Mouse (Mus musculus) hindbrain, embryonic 11.5 days (tissue): ENCODE measurements around the gene Tox3. TPM values are rescaled to one million over a fixed set of nuclear protein-coding genes. Genes with fewer than 3 reads are reported as not detected.

Source experiments
- ATAC-seq: fragments of 200-750 bp; cut with Nextera tagmentation; 2 replicates; pipeline ENCODE4 v1.8.0; 2017; ENCODE audit warnings: mild to moderate bottlenecking, moderate TSS enrichment, moderate library complexity; ENCODE audit not compliant: low FRiP score
- DNase-seq: peaks from one replicate; pipeline ENCODE4 v3.0.0-alpha.2; 2015; ENCODE audit warnings: low spot score
- H3K27ac ChIP-seq: fragments of 300-500 bp; sonication (generic); 2 replicates; pipeline ENCODE4 v1.5.1; 2014; ENCODE audit warnings: mild to moderate bottlenecking, low read depth, low read length
- H3K27me3 ChIP-seq: fragments of 300-500 bp; sonication (generic); 2 replicates; pipeline ENCODE4 v1.6.1; 2014; ENCODE audit warnings: mild to moderate bottlenecking, low read length, moderate library complexity, mixed read lengths; ENCODE audit not compliant: control insufficient read depth, insufficient read depth
- H3K36me3 ChIP-seq: fragments of 300-500 bp; sonication (generic); 2 replicates; pipeline ENCODE4 v1.6.1; 2014; ENCODE audit warnings: mild to moderate bottlenecking, low read length, moderate library complexity, mixed read lengths; ENCODE audit not compliant: control insufficient read depth, insufficient read depth
- H3K4me1 ChIP-seq: fragments of 300-500 bp; sonication (generic); replicated peaks from 2 replicates; pipeline ENCODE4 v1.6.1; 2014; ENCODE audit warnings: low read length, mixed read lengths; ENCODE audit not compliant: control insufficient read depth, insufficient read depth
- H3K4me2 ChIP-seq: fragments of 300-500 bp; sonication (generic); replicated peaks from 2 replicates; pipeline ENCODE4 v1.6.1; 2014; ENCODE audit warnings: mild to moderate bottlenecking, low read depth, low read length
- H3K4me3 ChIP-seq: fragments of 300-500 bp; sonication (generic); 2 replicates; pipeline ENCODE4 v1.5.1; 2014; ENCODE audit warnings: low read depth, low read length
- H3K9ac ChIP-seq: fragments of 300-500 bp; sonication (generic); 2 replicates; pipeline ENCODE4 v1.6.1; 2014; ENCODE audit warnings: low read depth, low read length
- H3K9me3 ChIP-seq: fragments of 300-500 bp; sonication (generic); 2 replicates; pipeline ENCODE4 v1.6.1; 2016; ENCODE audit warnings: low read length; ENCODE audit not compliant: control insufficient read depth
- WGBS: fragments of 180-500 bp; shearing (Covaris S2); extraction: QIAGEN DNeasy Blood & Tissue Kit; methylation state at CpG from one replicate; pipeline ENCODE4 v1.1.7; 2014; 5-methylcytosine and 5-hydroxymethylcytosine counted together
- polyA plus RNA-seq: library from polyadenylated mRNA; unstranded; fragments of >200 nt; fragmentation: Nextera tagmentation; extraction: Ambion mirVana; gene quantifications from 2 replicates; pipeline ENCODE4 v1.2.1, GENCODE M21; 2014

Tox3 gene
- polyA plus RNA-seq, 1 experiment from 2014 or later, result 29.9 TPM

- ATAC-seq (no peak), DNase-seq (no peak)
- Histone ChIP-seq H3K36me3 (no peaks in the 10 kb centered on the region; the same call in 1 of the 2 replicates), H3K27ac (no peak overlapping the region), H3K4me2 (no peak overlapping the region), H3K9ac (no peak overlapping the region), H3K4me3 (no peak overlapping the region), H3K27me3 (no peaks in the 10 kb centered on the region), H3K4me1 (peaks cover 4% of the 10 kb centered on the region), H3K9me3 (no peaks in the 10 kb centered on the region)
- WGBS, result 74% methylated on average over 5 of the region's 5 CpGs
Observed at GRCm38 (mm10) chr8:90302252-90302651, 45.9 kb downstream of the Tox3 start.

- no peaks in the 10 kb centered on the region for H3K27me3 ChIP-seq
- H3K9me3 ChIP-seq, result no peaks in the 10 kb centered on the region
- WGBS, result 46% methylated on average over 5 of the region's 5 CpGs
- DNase-seq, result no peak
- ATAC-seq, result no peak
- no peak overlapping the region for H3K9ac ChIP-seq
- peaks cover 4% of the 10 kb centered on the region for H3K4me1 ChIP-seq
- no peak overlapping the region for H3K27ac ChIP-seq
- no peaks in the 10 kb centered on the region; the same call in 1 of the 2 replicates for H3K36me3 ChIP-seq
- H3K4me2 ChIP-seq, result no peak overlapping the region
- H3K4me3 ChIP-seq, result no peak overlapping the region
Observed at GRCm38 (mm10) chr8:90301543-90301942, 46.6 kb downstream of the Tox3 start.

GRCm38 (mm10) chr8:90300973-90301372, 47.2 kb downstream of the Tox3 start:
- peaks cover 4% of the 10 kb centered on the region for H3K4me1 ChIP-seq
- H3K27me3 ChIP-seq, result no peaks in the 10 kb centered on the region
- no peak overlapping the region for H3K9ac ChIP-seq
- H3K9me3 ChIP-seq, result no peaks in the 10 kb centered on the region
- DNase-seq, result no peak
- H3K36me3 ChIP-seq, result no peaks in the 10 kb centered on the region
- H3K27ac ChIP-seq, result no peak overlapping the region
- no peak overlapping the region for H3K4me2 ChIP-seq
- 55% methylated on average over 2 of the region's 2 CpGs for WGBS
- ATAC-seq, result no peak
- H3K4me3 ChIP-seq, result no peak overlapping the region

GRCm38 (mm10) chr8:90294061-90294460, 54.1 kb downstream of the Tox3 start:
- Histone ChIP-seq H3K27me3 (no peaks in the 10 kb centered on the region), H3K4me3 (no peak overlapping the region), H3K36me3 (no peaks in the 10 kb centered on the region), H3K4me2 (no peak overlapping the region), H3K27ac (no peak overlapping the region), H3K9me3 (no peaks in the 10 kb centered on the region), H3K4me1 (no peaks in the 10 kb centered on the region), H3K9ac (no peak overlapping the region)
- ATAC-seq, result no peak
- no peak for DNase-seq
- WGBS, result 73% methylated on average over 3 of the region's 3 CpGs

GRCm38 (mm10) chr8:90290811-90291210, 57.3 kb downstream of the Tox3 start:
- H3K36me3 ChIP-seq, result no peaks in the 10 kb centered on the region
- H3K4me2 ChIP-seq, result no peak overlapping the region
- no peaks in the 10 kb centered on the region for H3K4me1 ChIP-seq
- H3K4me3 ChIP-seq, result no peak overlapping the region
- H3K9me3 ChIP-seq, result no peaks in the 10 kb centered on the region
- H3K27ac ChIP-seq, result no peak overlapping the region
- H3K27me3 ChIP-seq, result no peaks in the 10 kb centered on the region
- WGBS, result 93% methylated on average over 6 of the region's 6 CpGs
- no peak for DNase-seq
- no peak for ATAC-seq
- no peak overlapping the region for H3K9ac ChIP-seq

- DNase-seq (no peak), ATAC-seq (no peak)
- H3K4me3 ChIP-seq, result no peak overlapping the region
- 76% methylated on average over 9 of the region's 9 CpGs for WGBS
- 0 out of 2 replicates have a peak, but pooled peaks cover 2% of the 10 kb centered on the region for H3K4me1 ChIP-seq
- H3K27ac ChIP-seq, result no peak overlapping the region
- no peaks in the 10 kb centered on the region for H3K27me3 ChIP-seq
- no peak overlapping the region for H3K9ac ChIP-seq
- no peaks in the 10 kb centered on the region for H3K36me3 ChIP-seq
- H3K4me2 ChIP-seq, result no peak overlapping the region
- H3K9me3 ChIP-seq, result no peaks in the 10 kb centered on the region
Observed at GRCm38 (mm10) chr8:90276722-90277121, 71.4 kb downstream of the Tox3 start.

- H3K36me3 ChIP-seq, result no peaks in the 10 kb centered on the region
- 56% methylated on average over 7 of the region's 7 CpGs for whole genome bisulfite sequencing
- DNase-seq (peak; percentile 31), ATAC-seq (no peak)
- no peaks in the 10 kb centered on the region for H3K27me3 ChIP-seq
- H3K4me3 ChIP-seq, result no peak overlapping the region
- H3K4me1 ChIP-seq, result 0 out of 2 replicates have a peak, but pooled peaks cover 2% of the 10 kb centered on the region
- H3K4me2 ChIP-seq, result no peak overlapping the region
- no peak overlapping the region for H3K9ac ChIP-seq
- H3K27ac ChIP-seq, result 0 out of 2 replicates have a peak overlapping the region, but pooled peaks have one; percentile 8
- H3K9me3 ChIP-seq, result no peaks in the 10 kb centered on the region
Observed at GRCm38 (mm10) chr8:90273182-90273581, 75.0 kb downstream of the Tox3 start.

GRCm38 (mm10) chr8:90271920-90272319, 76.2 kb downstream of the Tox3 start:
- Histone ChIP-seq H3K4me1 (no peaks in the 10 kb centered on the region), H3K9me3 (no peaks in the 10 kb centered on the region), H3K4me3 (no peak overlapping the region), H3K27me3 (no peaks in the 10 kb centered on the region), H3K4me2 (no peak overlapping the region), H3K27ac (peak overlapping the region; percentile 25; the same call in 1 of the 2 replicates), H3K36me3 (no peaks in the 10 kb centered on the region), H3K9ac (no peak overlapping the region)
- DNase-seq (no peak), ATAC-seq (no peak)
- 78% methylated on average over 10 of the region's 10 CpGs for WGBS

GRCm38 (mm10) chr8:90267698-90268256, 80.4 kb downstream of the Tox3 start:
- DNase-seq (no peak), ATAC-seq (no peak)
- Histone ChIP-seq H3K4me2 (no peak overlapping the region), H3K27ac (peak overlapping the region; percentile 17), H3K9ac (no peak overlapping the region), H3K9me3 (no peaks in the 10 kb centered on the region), H3K36me3 (no peaks in the 10 kb centered on the region), H3K4me3 (no peak overlapping the region), H3K27me3 (no peaks in the 10 kb centered on the region), H3K4me1 (no peaks in the 10 kb centered on the region)
- 61% methylated on average over 12 of the region's 12 CpGs for WGBS
